Mouse (Mus musculus): Measurements from ENCODE around the gene Col27a1.

The Col27a1 gene

DNA sequence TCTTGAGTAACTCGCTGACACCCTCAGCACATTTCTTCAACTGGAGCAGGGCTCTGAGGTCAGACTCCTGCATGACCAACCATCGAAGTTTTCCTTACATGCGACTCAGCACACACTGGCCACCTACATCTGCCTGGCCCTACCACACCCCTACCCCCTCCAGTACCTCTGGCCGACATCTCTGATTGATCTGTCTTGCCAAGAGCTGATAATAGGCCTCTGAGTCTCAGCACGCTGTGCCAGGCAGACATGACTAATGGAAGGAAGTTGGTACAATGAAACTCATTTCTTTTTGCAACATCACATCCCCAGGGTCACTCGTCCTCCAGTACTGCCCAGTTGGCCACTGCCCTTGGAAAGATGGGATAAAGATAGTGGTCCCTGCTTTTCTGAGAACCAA is 35.1 kb downstream of the Col27a1 start:
- in situ Hi-C loops (cut with MboI; ENCODE audit: low pct_unique_long_range_greater_than_20kb in 1 of 2, low sequenced_read_pairs in 2 of 2, unreplicated experiment in 1 of 2): no loop called here

DNA sequence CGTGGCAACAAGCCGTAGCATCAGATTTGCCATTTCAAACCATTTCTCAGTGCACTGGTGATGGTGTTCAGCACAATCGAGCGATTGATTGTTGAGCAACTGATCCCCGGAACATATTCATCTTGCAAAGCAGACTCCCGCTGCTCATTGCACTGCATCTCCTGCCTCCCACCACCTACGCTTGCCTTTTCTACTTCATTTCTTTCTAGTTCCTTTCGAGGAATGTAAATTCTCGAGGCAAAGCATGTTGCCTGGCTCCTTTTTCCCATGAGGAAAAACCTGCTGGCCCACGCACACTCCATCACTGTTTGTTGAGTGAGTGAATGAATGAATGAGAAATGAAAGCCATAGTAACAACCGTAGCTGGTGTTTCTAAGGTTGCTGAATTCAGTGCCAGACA is 38.0 kb downstream of the Col27a1 start:
- in situ Hi-C loops (cut with MboI; ENCODE audit: low pct_unique_long_range_greater_than_20kb in 1 of 2, low sequenced_read_pairs in 2 of 2, unreplicated experiment in 1 of 2): no loop called here

DNA sequence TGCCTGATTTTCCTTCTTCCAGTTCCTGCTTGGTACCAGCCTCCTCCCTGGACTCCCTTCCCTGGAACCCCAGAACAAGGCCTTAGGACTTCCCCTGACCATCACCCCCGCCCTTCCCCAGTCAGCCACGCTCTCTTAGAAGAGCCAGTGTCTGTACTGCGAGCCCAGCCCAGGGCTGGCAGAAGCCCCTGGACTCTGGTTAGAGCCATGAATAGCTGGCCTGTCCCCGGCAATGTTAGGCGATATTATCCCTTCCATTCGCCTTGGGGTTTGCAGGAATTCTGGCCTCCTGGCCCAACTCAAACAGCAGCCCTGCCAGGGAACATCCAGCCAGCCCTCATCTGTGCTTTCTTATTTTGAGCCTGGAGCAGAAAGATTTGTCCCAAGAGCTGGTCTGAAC is 39.9 kb downstream of the Col27a1 start:
- in situ Hi-C loops (cut with MboI; ENCODE audit: low pct_unique_long_range_greater_than_20kb in 1 of 2, low sequenced_read_pairs in 2 of 2, unreplicated experiment in 1 of 2): no loop called here

DNA sequence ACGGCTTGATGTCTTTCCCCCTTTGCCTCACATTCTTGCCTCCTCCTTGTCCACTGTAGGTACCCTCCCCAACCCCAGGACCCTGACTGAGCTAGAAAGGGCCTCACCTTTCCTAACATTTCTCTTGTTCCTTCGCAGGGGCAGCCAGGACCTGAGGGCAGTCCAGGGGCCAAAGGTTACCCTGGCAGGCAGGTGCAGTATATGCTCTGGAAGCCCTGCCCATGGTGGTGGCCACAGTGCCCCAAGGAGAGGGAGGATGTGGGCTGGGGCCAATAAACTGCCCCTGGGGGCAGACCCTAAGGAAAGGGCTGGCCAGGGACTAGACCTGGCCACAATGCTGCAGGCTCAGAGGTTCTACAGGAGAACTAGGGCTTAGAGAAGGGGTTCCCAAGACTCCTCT is 40.3 kb downstream of the Col27a1 start:
- in situ Hi-C loops (cut with MboI; ENCODE audit: low pct_unique_long_range_greater_than_20kb in 1 of 2, low sequenced_read_pairs in 2 of 2, unreplicated experiment in 1 of 2): no loop called here

DNA sequence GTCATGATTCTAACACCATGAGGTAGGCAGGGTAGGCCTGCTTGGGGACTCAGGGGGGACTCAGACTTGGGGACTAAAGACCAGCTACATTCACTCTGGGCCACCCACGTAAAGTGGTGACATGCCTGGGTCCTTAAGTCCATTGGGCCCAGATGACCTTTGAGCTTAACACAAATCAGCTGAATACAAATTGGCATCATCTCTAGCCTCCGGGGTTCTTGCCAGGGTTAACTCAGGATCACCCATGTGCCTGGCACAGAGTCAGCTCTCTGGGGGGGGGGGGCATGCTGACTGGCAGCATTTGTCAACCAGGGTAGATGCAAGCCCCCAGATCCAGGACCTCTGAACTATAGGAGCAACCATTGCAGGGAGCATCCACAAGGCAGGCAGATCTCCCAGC is 42.6 kb downstream of the Col27a1 start:
- in situ Hi-C loops (cut with MboI; ENCODE audit: low pct_unique_long_range_greater_than_20kb in 1 of 2, low sequenced_read_pairs in 2 of 2, unreplicated experiment in 1 of 2): no loop called here

DNA sequence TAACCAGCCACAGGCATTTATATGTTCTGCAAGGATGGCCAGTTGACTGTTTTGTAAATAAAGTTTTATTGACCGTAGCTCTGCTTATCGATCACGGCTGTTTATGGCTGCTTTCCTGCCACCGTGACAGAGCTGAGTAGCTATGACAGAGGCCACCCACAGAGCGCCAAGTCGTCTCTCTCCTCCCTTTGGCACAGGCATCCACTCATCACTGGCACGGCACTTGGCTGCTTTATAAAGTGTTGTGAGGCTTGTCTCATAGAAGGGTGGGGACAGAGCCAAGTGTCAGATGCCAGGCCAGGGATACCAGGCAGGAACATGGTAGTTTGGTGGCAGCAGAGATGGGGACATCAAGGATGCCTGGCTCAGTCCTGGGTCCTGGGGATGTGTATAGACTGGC is 43.5 kb downstream of the Col27a1 start:
- in situ Hi-C loops (cut with MboI; ENCODE audit: low pct_unique_long_range_greater_than_20kb in 1 of 2, low sequenced_read_pairs in 2 of 2, unreplicated experiment in 1 of 2): no loop called here

DNA sequence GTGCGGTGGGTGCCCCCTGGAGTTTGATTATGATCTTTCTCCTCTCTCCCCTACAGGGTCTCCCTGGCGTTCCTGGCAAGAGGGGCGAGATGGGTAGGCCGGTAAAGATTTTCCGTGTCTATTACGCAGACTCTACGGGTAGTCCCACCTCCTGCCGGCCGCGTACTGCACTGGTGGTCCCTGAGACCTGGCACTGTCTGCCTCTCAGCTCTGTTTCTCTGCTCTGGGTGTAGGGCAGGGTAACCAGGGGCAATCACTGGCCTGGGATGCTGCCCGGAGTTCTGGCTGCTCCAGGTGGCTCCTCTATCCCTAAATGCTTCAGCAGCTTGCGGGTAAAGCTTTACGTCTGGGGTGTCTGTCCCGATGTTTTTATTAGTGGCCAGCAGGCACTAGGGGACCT is 44.3 kb downstream of the Col27a1 start:
- in situ Hi-C loops (cut with MboI; ENCODE audit: low pct_unique_long_range_greater_than_20kb in 1 of 2, low sequenced_read_pairs in 2 of 2, unreplicated experiment in 1 of 2): no loop called here

DNA sequence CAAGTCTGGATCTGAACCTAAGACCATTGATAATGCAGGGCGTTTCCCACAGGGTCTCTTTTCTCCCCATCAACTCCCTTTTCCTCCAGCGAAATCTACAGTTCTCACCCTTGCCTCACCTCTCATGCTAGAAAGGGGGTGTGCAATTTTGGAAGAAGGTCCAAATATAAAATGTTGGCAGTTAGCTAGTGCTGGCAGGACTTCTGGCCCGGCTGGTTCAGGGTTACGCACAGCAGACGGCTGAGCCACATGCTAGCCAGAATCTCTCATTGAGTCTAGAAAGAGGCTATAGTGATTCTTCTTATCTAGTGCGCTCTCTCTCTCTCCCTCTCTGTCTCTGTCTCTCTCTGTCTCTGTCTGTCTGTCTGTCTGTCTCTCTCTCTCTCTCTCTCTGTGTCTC is 45.3 kb downstream of the Col27a1 start:
- in situ Hi-C loops (cut with MboI; ENCODE audit: low pct_unique_long_range_greater_than_20kb in 1 of 2, low sequenced_read_pairs in 2 of 2, unreplicated experiment in 1 of 2): no loop called here

DNA sequence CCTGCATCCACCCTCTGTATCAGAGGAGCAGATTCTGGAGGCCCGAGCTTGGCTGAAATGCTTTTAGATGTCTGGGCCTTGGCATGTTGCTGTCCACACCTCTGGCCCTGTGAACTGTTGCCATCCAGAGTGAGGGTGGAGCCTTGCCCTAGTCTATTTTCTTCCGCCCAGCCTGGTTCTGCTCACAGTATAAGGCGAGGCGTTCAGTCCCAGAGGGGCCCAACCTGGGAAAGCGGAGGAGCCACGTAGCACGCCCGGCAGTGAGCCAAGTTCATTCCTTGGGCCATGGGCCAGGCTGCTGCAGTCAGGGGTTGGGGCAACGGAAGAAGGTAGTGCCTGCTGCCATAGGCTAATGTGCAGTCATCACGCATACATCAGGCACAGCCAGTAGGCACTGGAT is 46.7 kb downstream of the Col27a1 start:
- in situ Hi-C loops (cut with MboI; ENCODE audit: low pct_unique_long_range_greater_than_20kb in 1 of 2, low sequenced_read_pairs in 2 of 2, unreplicated experiment in 1 of 2): no loop called here

DNA sequence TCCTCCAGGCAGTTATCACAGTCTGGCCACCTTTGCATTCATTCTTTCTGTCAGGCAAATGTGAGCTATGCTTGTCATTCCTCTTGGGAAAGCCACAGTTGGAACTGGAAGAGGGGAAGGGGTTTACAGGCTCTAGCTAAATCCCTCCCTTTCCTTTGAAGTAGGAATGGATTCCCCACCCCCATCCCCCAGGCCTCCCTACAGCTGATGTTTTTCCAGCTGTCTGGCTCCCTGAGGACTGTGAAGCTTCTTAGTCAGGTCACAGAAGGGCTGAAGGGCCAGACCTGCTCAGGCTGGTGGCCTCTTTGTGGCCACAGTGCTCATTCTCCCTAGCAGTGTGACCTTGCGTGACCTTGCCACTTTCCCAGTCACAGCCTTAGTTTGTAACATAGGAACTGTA is 49.1 kb downstream of the Col27a1 start:
- in situ Hi-C loops (cut with MboI; ENCODE audit: low pct_unique_long_range_greater_than_20kb in 1 of 2, low sequenced_read_pairs in 2 of 2, unreplicated experiment in 1 of 2): no loop called here

DNA sequence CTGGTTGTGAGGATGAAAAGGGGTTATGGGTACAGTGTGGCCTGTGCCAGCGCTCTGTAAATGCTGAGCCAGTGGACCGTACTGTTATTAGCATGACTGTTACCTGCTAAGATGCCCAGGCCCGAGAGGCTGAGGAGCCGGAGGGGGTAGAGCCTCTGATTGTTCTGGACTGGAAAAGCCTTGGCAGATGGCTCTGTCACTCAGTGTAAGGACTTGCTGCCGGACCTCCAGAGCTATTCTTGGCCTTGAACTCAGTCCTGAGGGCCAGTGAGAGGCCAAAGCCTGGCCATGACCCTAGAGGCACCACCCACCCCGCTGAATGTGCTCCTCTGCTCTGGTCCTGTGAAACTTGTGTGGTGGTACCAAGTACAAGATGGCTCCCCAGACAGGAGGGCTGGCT is 52.5 kb downstream of the Col27a1 start:
- in situ Hi-C loops (cut with MboI; ENCODE audit: low pct_unique_long_range_greater_than_20kb in 1 of 2, low sequenced_read_pairs in 2 of 2, unreplicated experiment in 1 of 2): no loop called here

DNA sequence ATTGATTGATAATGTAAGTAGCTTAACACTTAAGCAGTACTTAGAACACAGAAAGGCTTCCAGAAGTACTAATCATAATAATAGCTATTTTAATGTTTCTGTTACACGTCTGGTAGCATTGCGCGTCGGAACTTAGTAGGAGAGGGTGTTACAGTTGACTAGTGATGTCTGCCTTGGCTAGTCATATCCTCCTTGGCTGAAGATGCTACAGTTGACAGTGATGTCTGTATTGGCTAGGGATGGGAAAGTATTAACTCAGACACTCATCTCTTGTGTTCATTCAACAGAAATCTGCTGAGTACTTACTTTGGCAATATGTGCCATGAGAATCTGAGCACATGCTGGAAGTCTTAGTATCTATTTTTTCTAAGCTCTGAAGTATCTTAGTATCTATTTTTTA is 53.3 kb downstream of the Col27a1 start:
- in situ Hi-C loops (cut with MboI; ENCODE audit: low pct_unique_long_range_greater_than_20kb in 1 of 2, low sequenced_read_pairs in 2 of 2, unreplicated experiment in 1 of 2): no loop called here

DNA sequence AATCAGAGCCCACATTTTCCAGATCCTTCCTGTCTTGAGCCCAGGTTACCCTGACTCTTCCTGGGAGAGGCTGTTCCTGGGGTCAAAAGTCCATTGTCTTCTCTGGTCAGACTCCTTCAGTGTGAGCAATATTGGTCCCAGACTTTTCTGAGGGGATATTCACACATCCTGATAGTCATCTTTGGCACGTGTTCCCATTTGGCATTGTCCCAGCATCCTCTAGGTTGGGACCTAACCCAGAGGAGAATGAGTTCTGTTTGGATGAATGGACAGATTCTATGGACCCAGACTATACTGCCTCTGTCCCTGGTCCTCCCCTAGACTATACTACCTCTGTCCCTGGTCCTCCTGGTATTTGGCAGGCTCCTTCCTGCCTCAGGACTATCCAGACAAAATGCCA is 53.8 kb downstream of the Col27a1 start:
- in situ Hi-C loops (cut with MboI; ENCODE audit: low pct_unique_long_range_greater_than_20kb in 1 of 2, low sequenced_read_pairs in 2 of 2, unreplicated experiment in 1 of 2): no loop called here

DNA sequence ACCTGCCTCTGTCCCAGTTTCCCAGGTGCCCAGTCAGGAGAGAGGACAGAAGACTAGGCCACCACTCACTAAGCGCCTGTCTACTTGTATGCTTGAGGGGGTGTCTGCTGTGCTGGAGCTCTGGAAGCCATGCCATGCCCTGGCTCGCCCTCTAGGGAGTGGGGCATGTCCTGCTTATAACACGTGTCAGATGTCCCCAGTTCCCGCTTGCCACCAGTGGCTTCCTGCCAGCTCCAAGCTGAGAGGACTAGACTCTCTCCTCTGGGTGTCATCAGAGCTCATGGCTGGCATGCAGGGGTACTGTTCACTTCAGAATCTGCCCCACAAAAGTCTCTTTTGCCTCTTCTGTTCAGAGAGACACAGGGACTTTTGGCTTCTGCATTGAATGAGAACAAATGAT is 55.0 kb downstream of the Col27a1 start:
- in situ Hi-C loops (cut with MboI; ENCODE audit: low pct_unique_long_range_greater_than_20kb in 1 of 2, low sequenced_read_pairs in 2 of 2, unreplicated experiment in 1 of 2): no loop called here

DNA sequence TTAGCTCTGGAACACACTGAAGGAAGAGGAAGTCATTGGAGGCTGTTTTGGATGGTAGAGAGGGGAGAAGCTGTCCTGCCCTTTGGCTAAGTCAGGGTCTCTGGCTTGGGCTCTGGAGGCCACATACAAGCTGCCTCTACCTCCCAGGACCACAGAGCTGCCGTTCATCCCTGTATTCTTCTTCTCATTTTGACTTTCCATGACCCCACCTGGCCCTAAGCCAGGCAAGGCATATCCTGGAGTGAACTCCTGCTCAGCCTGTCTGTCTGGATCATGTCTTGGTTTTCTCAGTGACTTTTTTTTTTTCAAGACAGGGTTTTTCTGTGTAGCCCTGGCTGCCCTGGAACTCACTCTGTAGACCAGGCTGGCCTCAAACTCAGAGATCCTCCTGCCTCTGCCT is 60.7 kb downstream of the Col27a1 start:
- in situ Hi-C loops (cut with MboI; ENCODE audit: low pct_unique_long_range_greater_than_20kb in 1 of 2, low sequenced_read_pairs in 2 of 2, unreplicated experiment in 1 of 2): no loop called here

DNA sequence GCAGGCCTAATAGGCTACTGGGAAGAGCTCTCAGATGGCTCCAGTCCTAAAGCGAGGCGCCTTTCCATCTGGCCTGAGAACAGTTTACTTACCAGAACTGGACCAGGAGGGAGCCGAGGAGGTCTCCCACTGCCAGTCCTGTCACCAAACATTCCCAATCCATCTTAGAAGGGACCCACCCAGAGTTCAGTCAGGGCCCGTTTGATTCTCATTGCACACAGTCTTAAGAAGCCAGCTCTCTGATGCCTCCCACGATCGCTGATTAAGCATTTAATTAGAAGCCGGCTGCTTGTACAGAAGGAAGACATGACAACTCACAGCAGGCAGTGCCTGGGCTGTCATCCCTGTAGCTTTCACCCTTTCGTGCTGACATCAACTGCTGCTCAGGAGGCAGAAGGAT is 61.4 kb downstream of the Col27a1 start:
- in situ Hi-C loops (cut with MboI; ENCODE audit: low pct_unique_long_range_greater_than_20kb in 1 of 2, low sequenced_read_pairs in 2 of 2, unreplicated experiment in 1 of 2): no loop called here

DNA sequence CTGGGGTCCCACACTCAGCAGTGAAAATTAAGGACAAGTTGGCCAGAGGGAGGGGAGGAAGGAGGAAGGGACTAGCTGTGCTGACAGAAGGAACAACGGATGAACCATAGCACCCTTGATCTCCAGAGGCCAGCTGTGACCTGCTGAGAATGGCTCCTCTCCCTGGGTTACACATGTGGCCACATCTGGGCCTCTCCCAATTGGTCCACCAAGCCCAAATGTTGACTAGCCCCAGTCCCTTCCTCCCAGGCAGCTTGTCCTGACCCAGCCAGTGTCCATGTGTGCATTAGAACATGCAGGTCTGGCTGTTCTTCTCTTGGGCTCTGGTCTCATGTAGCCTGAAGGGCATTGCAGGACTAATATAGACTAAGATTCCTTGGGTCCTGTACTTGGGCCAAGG is 62.8 kb downstream of the Col27a1 start:
- in situ Hi-C loops (cut with MboI; ENCODE audit: low pct_unique_long_range_greater_than_20kb in 1 of 2, low sequenced_read_pairs in 2 of 2, unreplicated experiment in 1 of 2): no loop called here

DNA sequence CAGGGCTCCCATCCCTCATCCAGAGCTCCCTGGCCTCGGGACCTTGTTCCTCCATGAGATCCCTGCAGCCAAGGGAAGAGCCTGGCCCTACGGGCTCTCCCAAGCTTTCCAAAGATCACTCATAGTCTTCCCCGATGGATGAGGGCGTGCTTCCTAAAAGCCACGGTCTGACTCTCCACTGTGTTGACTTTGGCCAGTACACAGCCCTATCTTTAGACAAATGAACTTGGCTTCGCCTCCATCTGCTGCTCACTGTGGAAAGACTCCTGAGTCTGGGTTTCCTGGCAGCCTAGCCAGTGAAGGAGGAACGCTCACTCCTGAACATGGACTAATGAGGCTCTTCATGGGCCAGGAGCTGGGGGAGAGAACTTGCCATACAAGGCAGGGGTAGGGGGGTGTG is 65.0 kb downstream of the Col27a1 start:
- in situ Hi-C loops (cut with MboI; ENCODE audit: low pct_unique_long_range_greater_than_20kb in 1 of 2, low sequenced_read_pairs in 2 of 2, unreplicated experiment in 1 of 2): no loop called here

DNA sequence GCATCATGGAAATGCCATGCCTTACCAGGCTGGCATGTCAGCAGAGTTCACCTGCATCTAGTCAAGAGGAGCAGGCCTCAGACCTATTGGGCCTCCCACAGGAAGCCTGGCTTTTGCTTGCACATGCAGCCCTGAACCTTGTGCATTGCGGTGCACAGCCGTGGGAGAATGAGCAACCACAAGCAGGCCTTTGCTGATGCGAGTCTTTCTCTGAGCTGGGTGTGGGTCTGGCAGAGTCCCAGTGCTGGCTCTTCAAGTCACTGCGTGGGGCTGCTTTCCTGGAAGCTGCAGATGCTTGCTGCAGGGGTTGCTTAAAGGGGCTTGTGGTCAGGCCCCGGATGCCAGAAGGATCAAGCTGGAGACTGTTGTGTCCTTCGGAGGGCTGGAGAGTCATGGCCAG is 67.9 kb downstream of the Col27a1 start:
- in situ Hi-C loops (cut with MboI; ENCODE audit: low pct_unique_long_range_greater_than_20kb in 1 of 2, low sequenced_read_pairs in 2 of 2, unreplicated experiment in 1 of 2): no loop called here

DNA sequence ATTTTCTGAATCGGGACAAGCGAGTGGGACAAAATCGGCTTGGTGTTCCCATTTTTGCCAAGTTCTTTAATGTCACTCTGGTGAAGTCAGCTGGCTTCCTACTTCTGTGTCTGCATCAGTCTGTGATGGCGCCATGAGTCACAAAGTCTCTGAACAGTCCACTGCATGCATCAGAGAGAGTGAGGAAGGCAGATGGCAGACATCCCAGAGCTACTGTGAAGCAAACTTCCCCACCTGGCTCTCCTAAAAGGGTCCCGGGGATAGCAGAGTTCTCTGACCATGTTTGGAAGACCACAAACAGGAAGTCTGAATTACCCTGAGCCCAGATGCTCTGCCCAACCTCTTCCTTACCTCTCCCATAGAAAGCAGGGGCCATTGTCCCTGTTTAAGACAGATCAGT is 69.5 kb downstream of the Col27a1 start:
- in situ Hi-C loops (cut with MboI; ENCODE audit: low pct_unique_long_range_greater_than_20kb in 1 of 2, low sequenced_read_pairs in 2 of 2, unreplicated experiment in 1 of 2): no loop called here

DNA sequence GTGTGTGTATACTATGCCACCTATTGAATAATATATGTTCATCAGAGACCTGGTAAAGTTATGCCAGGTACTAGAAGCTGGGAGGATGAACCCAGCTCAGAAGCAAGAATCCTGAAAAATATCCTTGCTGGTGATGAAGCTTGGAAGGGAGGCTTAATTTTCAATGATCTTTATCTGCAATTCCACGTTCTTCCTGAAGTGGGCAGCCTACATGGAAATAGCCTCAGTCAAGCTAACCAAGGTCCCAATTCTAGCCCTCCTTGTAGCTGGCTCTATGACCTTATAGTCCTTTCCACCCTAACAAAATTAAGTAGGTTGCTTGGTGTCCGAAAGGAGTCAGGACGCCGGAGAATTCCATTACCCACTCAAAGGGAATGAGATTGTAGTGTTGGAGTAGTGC is 72.2 kb downstream of the Col27a1 start:
- in situ Hi-C loops (cut with MboI; ENCODE audit: low pct_unique_long_range_greater_than_20kb in 1 of 2, low sequenced_read_pairs in 2 of 2, unreplicated experiment in 1 of 2): no loop called here

DNA sequence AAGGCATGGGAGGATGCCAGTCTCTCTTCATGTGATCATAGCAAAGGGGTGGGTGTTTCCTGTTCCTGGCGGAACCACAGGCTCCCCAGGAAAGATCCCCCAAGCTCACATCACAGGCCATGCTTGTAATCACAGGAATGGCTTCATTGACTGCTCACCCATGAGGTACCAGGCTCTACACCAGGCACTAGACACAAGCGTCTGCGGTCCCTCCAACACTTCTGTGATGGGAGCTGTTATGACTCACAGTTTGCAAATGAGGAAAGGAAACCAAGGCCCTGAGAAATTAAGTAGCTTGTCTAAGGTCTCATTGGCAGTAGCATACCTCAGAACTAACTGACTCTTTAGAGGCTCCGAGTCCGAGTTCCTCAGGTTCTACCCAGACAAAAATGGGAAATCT is 74.7 kb downstream of the Col27a1 start:
- in situ Hi-C loops (cut with MboI; ENCODE audit: low pct_unique_long_range_greater_than_20kb in 1 of 2, low sequenced_read_pairs in 2 of 2, unreplicated experiment in 1 of 2): no loop called here
